Mouse (Mus musculus) testis, adult 2 months (tissue): ENCODE results near the gene Hoxd12.

ENCODE experiments used
- CTCF ChIP-seq: fragments of 200-500 bp; IDR thresholded peaks from 2 replicates; pipeline ENCODE4 v1.5.1; 2012; ENCODE audit warnings: low read depth, mild to moderate bottlenecking, inconsistent platforms, low read length, moderate library complexity; ENCODE audit not compliant: control insufficient read depth, insufficient read depth, insufficient replicate concordance
- POLR2A ChIP-seq: fragments of 200-500 bp; IDR thresholded peaks from 2 replicates; pipeline ENCODE4 v1.6.1; 2012; ENCODE audit warnings: low read depth, mild to moderate bottlenecking, inconsistent platforms, low read length, moderate library complexity; ENCODE audit not compliant: control insufficient read depth

GRCm38 (mm10) chr2:74704393-74704998 is 29.7 kb downstream of the Hoxd12 start, which contains the start of gene Hoxd8:
- no peak; the same call in 1 of the 2 replicates for TF ChIP-seq POLR2A
- no peak for TF ChIP-seq CTCF
